Mouse (Mus musculus) layer of hippocampus, adult 2 months (tissue): ENCODE measurements around the gene Tmem30b. TPM values are rescaled to one million over a fixed set of nuclear protein-coding genes. Genes with fewer than 3 reads are reported as not detected.
"Not testable (repeated sequence)": the region's sequence is repeated elsewhere in the genome, so short reads cannot be mapped to it uniquely, and the experiment has no call there.

ENCODE experiments used
- DNase-seq, 2 experiments: peaks; one replicate each; pipeline ENCODE4 v3.0.0; 2022; ENCODE audit warnings: low spot score in 2 of 2
- H3K27ac ChIP-seq: fragments of 200-600 bp; 2 replicates; pipeline ENCODE4 v1.8.1; 2022
- H3K4me3 ChIP-seq: fragments of 200-600 bp; 2 replicates; pipeline ENCODE4 v1.8.1; 2022; ENCODE audit warnings: mild to moderate bottlenecking
- CTCF ChIP-seq: fragments of 200-600 bp; conservative IDR thresholded peaks from 2 replicates; pipeline ENCODE4 v1.8.1; 2022; ENCODE audit warnings: antibody characterized with exemption, mild to moderate bottlenecking, moderate library complexity
- total RNA-seq, 2 experiments: library from RNA; stranded (reverse); gene quantifications; 2 replicates each; pipeline ENCODE4 v1.2.3; 2021

Tmem30b gene
- total RNA-seq, 2 experiments from 2014 or later, result not detected

GRCm38 (mm10) chr12:73583318-73583717, 37.1 kb upstream of the Tmem30b start:
- Histone ChIP-seq H3K27ac (no peak overlapping the region), H3K4me3 (no peak overlapping the region)
- no peak for TF ChIP-seq CTCF
- no peak for DNase-seq

GRCm38 (mm10) chr12:73580811-73581210, 34.6 kb upstream of the Tmem30b start:
- no peak for DNase-seq
- TF ChIP-seq CTCF, result no peak
- no peak overlapping the region for H3K27ac ChIP-seq
- H3K4me3 ChIP-seq, result no peak overlapping the region

GRCm38 (mm10) chr12:73578141-73578540, 31.9 kb upstream of the Tmem30b start:
- no peak overlapping the region for H3K4me3 ChIP-seq
- no peak overlapping the region for H3K27ac ChIP-seq
- DNase-seq, result no peak
- TF ChIP-seq CTCF, result no peak

- Histone ChIP-seq H3K27ac (no peak overlapping the region), H3K4me3 (no peak overlapping the region)
- DNase-seq, result no peak
- no peak for TF ChIP-seq CTCF
These were observed 28.4 kb upstream of the Tmem30b start for GRCm38 (mm10) chr12:73574632-73575031.

GRCm38 (mm10) chr12:73565620-73565969, 19.4 kb upstream of the Tmem30b start:
- DNase-seq, result no peak
- Histone ChIP-seq H3K27ac (no peak overlapping the region), H3K4me3 (peak overlapping the region; percentile 44; the same call in 1 of the 2 replicates)
- TF ChIP-seq CTCF, result no peak

GRCm38 (mm10) chr12:73564795-73565619, 18.8 kb upstream of the Tmem30b start:
- H3K27ac ChIP-seq, result no peak overlapping the region
- peak; percentile 84 for TF ChIP-seq CTCF
- H3K4me3 ChIP-seq, result peak overlapping the region; percentile 44
- DNase-seq, result peak in 1 of 2 experiments; percentile 23

GRCm38 (mm10) chr12:73564176-73564575, 18.0 kb upstream of the Tmem30b start:
- Histone ChIP-seq H3K27ac (no peak overlapping the region), H3K4me3 (no peak overlapping the region)
- no peak for DNase-seq
- no peak for TF ChIP-seq CTCF

GRCm38 (mm10) chr12:73563122-73563521, 16.9 kb upstream of the Tmem30b start:
- DNase-seq, H3K27ac ChIP-seq, H3K4me3 ChIP-seq: not testable (repeated sequence)

GRCm38 (mm10) chr12:73560091-73560490, 13.9 kb upstream of the Tmem30b start:
- no peak for DNase-seq
- TF ChIP-seq CTCF, result peak; percentile 61
- no peak overlapping the region for H3K4me3 ChIP-seq
- no peak overlapping the region for H3K27ac ChIP-seq

GRCm38 (mm10) chr12:73558525-73559195, 12.5 kb upstream of the Tmem30b start:
- peak; percentile 39 to 52 for DNase-seq
- H3K4me3 ChIP-seq, result no peak overlapping the region
- no peak for TF ChIP-seq CTCF
- no peak overlapping the region for H3K27ac ChIP-seq

GRCm38 (mm10) chr12:73554155-73554554, 8.0 kb upstream of the Tmem30b start:
- H3K4me3 ChIP-seq, result no peak overlapping the region
- TF ChIP-seq CTCF, result peak; percentile 92
- peak; percentile 67 to 83 for DNase-seq
- no peak overlapping the region for H3K27ac ChIP-seq

GRCm38 (mm10) chr12:73548259-73548658, 2.1 kb upstream of the Tmem30b start:
- no peak for DNase-seq
- Histone ChIP-seq H3K27ac (no peak overlapping the region), H3K4me3 (no peak overlapping the region)
- TF ChIP-seq CTCF, result no peak

- TF ChIP-seq CTCF, result no peak
- Histone ChIP-seq H3K27ac (no peak overlapping the region), H3K4me3 (no peak overlapping the region)
- no peak for DNase-seq
These were observed 1.5 kb upstream of the Tmem30b start for GRCm38 (mm10) chr12:73547646-73548045.

GRCm38 (mm10) chr12:73545672-73546085, 513 bp downstream of the Tmem30b start:
- no peak for DNase-seq
- TF ChIP-seq CTCF, result no peak; the same call in 1 of the 2 replicates
- H3K27ac ChIP-seq, result no peak overlapping the region
- peak overlapping the region; percentile 41 for H3K4me3 ChIP-seq
